In genomic region chr6:136806819-136807218, GRCm38 (mm10) we compare ENCODE assay signal across 10 mouse cellular contexts. TPM values are rescaled to one million over a fixed set of nuclear protein-coding genes. Genes with fewer than 3 reads are reported as not detected.
DNase-seq lines count a peak whose midpoint lies in the region; ATAC-seq and TF ChIP-seq lines count a peak whose summit lies in the region.
"Had no signal": no experiment of that assay in that cellular context is flagged by ENCODE, and none has a peak within 500 bp of the region (broad histone marks: within the 10 kb centered on the region; RNA-seq: fewer than 3 reads in every experiment).

No protein-coding gene starts in this region.

- H3K27me3 ChIP-seq in heart, embryonic 15.5 days = no peaks in the 10 kb centered on the region
- H3K27me3 ChIP-seq in embryonic facial prominence, embryonic 11.5 days (ENCODE audit: control insufficient read depth, insufficient read depth, low read length) = no peaks in the 10 kb centered on the region
- H3K27me3 ChIP-seq in limb, embryonic 14.5 days (ENCODE audit: control insufficient read depth, insufficient read depth, low read length) = no peaks in the 10 kb centered on the region
- H3K27me3 ChIP-seq: CH12.LX; forebrain, embryonic 12.5 days had no signal

- no peak overlapping the region for H3K4me3 ChIP-seq in heart, embryonic 15.5 days
- H3K4me3 ChIP-seq in embryonic facial prominence, embryonic 11.5 days (ENCODE audit: low read depth, low read length) = no peak overlapping the region
- no peak overlapping the region; the same call in 1 of the 2 replicates for H3K4me3 ChIP-seq in limb, embryonic 14.5 days (replicated peaks; ENCODE audit: low read length)

- no peak for ATAC-seq in heart, embryonic 15.5 days (replicated peaks; ENCODE audit: insufficient number of reproducible peaks, insufficient read depth, low FRiP score, low read depth)
- ATAC-seq in embryonic facial prominence, embryonic 11.5 days (replicated peaks; ENCODE audit: insufficient number of reproducible peaks, low FRiP score, low TSS enrichment, low read depth) = no peak
- ATAC-seq in limb, embryonic 14.5 days (ENCODE audit: low FRiP score, low read depth) = no peak

- no peak for DNase-seq in heart, postnatal 4 days
- DNase-seq in embryonic facial prominence, embryonic 11.5 days (ENCODE audit: low spot score) = no peak
- DNase-seq in limb, embryonic 14.5 days (ENCODE audit: low spot score) = no peak
- DNase-seq in lung, postnatal 10 days = peak; percentile 57
- no peak for DNase-seq in adrenal gland, adult 8-10 months
- no peak for DNase-seq in right cerebral cortex, postnatal 36 days (ENCODE audit: low spot score in 2 of 2)
- DNase-seq in ovary, postnatal 36 days (ENCODE audit: low spot score) = no peak

- peak overlapping the region; percentile 94; the same call in 1 of the 2 replicates for H3K4me2 ChIP-seq in heart, embryonic 15.5 days
- no peak overlapping the region for H3K4me2 ChIP-seq in embryonic facial prominence, embryonic 11.5 days (ENCODE audit: low read depth, low read length)
- peak overlapping the region; percentile 50; the same call in 1 of the 2 replicates for H3K4me2 ChIP-seq in limb, embryonic 14.5 days (replicated peaks; ENCODE audit: low read depth, low read length, severe bottlenecking)

- no peak overlapping the region for H3K9ac ChIP-seq in heart, embryonic 15.5 days
- H3K9ac ChIP-seq in embryonic facial prominence, embryonic 11.5 days (replicated peaks; ENCODE audit: low read length) = peak overlapping the region; percentile 52; the same call in 1 of the 2 replicates
- no peak overlapping the region for H3K9ac ChIP-seq in limb, embryonic 14.5 days (ENCODE audit: low read depth, low read length, severe bottlenecking)

- peaks cover 33% of the 10 kb centered on the region for H3K4me1 ChIP-seq in heart, embryonic 15.5 days (replicated peaks)
- no peaks in the 10 kb centered on the region for H3K4me1 ChIP-seq in embryonic facial prominence, embryonic 11.5 days (ENCODE audit: control insufficient read depth, insufficient read depth, low read length)
- peaks cover 21% of the 10 kb centered on the region for H3K4me1 ChIP-seq in limb, embryonic 14.5 days (ENCODE audit: control insufficient read depth, insufficient read depth, low read length)

- H3K27ac ChIP-seq in heart, embryonic 15.5 days = no peak overlapping the region
- H3K27ac ChIP-seq in embryonic facial prominence, embryonic 11.5 days (replicated peaks; ENCODE audit: low read depth, low read length) = no peak overlapping the region
- H3K27ac ChIP-seq in limb, embryonic 14.5 days (replicated peaks; ENCODE audit: low read depth, low read length) = 0 out of 2 replicates have a peak overlapping the region, but pooled peaks have one; percentile 21

- no peaks in the 10 kb centered on the region for H3K9me3 ChIP-seq in heart, embryonic 15.5 days (replicated peaks)
- H3K9me3 ChIP-seq in embryonic facial prominence, embryonic 11.5 days (replicated peaks; ENCODE audit: control insufficient read depth, low read length) = no peaks in the 10 kb centered on the region
- H3K9me3 ChIP-seq in limb, embryonic 14.5 days (ENCODE audit: control insufficient read depth, low read length) = no peaks in the 10 kb centered on the region
- H3K9me3 ChIP-seq: forebrain, embryonic 12.5 days had no signal

- no peaks in the 10 kb centered on the region for H3K36me3 ChIP-seq in heart, embryonic 15.5 days
- H3K36me3 ChIP-seq in embryonic facial prominence, embryonic 11.5 days (replicated peaks; ENCODE audit: control insufficient read depth, insufficient read depth, low read depth, low read length) = no peaks in the 10 kb centered on the region
- peaks cover under 1% of the 10 kb centered on the region; the same call in 1 of the 2 replicates for H3K36me3 ChIP-seq in limb, embryonic 14.5 days (ENCODE audit: control insufficient read depth, insufficient read depth, low read length)

- 71% methylated on average over 5 of the region's 5 CpGs for WGBS in heart, embryonic 15.5 days
- WGBS in embryonic facial prominence, embryonic 11.5 days = 61% methylated on average over 5 of the region's 5 CpGs
- 68% methylated on average over 5 of the region's 5 CpGs for WGBS in limb, embryonic 14.5 days

- no peak for TF ChIP-seq POLR2A in limb, embryonic 14.5 days (IDR thresholded peaks at IDR 0.05; ENCODE audit: borderline replicate concordance, extremely low read depth, insufficient read depth, insufficient read length)

RNA-seq across cellular contexts. Expression of gene H2afj, which starts 1.2 kb away (rescaled TPM):
- 75.6 and 76.8 TPM in 2 replicates for polyA plus RNA-seq in heart, embryonic 15.5 days (2015; fragmentation: Nextera tagmentation; extraction: Ambion mirVana)
- total RNA-seq in heart, postnatal 4 days (2021) = 10 to 100 TPM; 28.1 to 33.6 TPM
- polyA plus RNA-seq in embryonic facial prominence, embryonic 11.5 days (2014; fragmentation: Nextera tagmentation; extraction: Ambion mirVana) = 87.8 and 89.1 TPM in 2 replicates
- polyA plus RNA-seq in limb, embryonic 14.5 days (2012; rRNA removed) = 82.9 and 88.8 TPM in 2 replicates
- polyA plus RNA-seq in limb, embryonic 14.5 days (2014; fragmentation: Nextera tagmentation; extraction: Ambion mirVana) = 105 and 114 TPM in 2 replicates
- total RNA-seq in adrenal gland, adult 8-10 months (2022) = 100 to 1,000 TPM in 3 of 4 experiments, 10 to 100 TPM in 1; 81.8 to 292 (median 145) TPM

RNA-seq across cellular contexts. Expression of gene Hist4h4, which starts 2.6 kb away (rescaled TPM):
- 0.21 and 0.25 TPM in 2 replicates for polyA plus RNA-seq in heart, embryonic 15.5 days (2015; fragmentation: Nextera tagmentation; extraction: Ambion mirVana)
- total RNA-seq in heart, postnatal 4 days (2021) = 10 to 100 TPM; 32.8 to 34.4 TPM
- polyA plus RNA-seq in embryonic facial prominence, embryonic 11.5 days (2014; fragmentation: Nextera tagmentation; extraction: Ambion mirVana) = 0.46 and 0.56 TPM in 2 replicates
- 1.2 and 1.6 TPM in 2 replicates for polyA plus RNA-seq in limb, embryonic 14.5 days (2012; rRNA removed)
- polyA plus RNA-seq in limb, embryonic 14.5 days (2014; fragmentation: Nextera tagmentation; extraction: Ambion mirVana) = 1.1 TPM in 2 replicates
- 10 to 100 TPM; 11.5 to 15.1 (median 12.4) TPM for total RNA-seq in adrenal gland, adult 8-10 months (2022)

RNA-seq across cellular contexts. Expression of gene BC049715, which starts 20.6 kb away (rescaled TPM):
- 1.3 and 1.9 TPM in 2 replicates for polyA plus RNA-seq in heart, embryonic 15.5 days (2015; fragmentation: Nextera tagmentation; extraction: Ambion mirVana)
- 1 to 10 TPM; 2.1 to 2.5 TPM for total RNA-seq in heart, postnatal 4 days (2021)
- 0.96 and 1.1 TPM in 2 replicates for polyA plus RNA-seq in embryonic facial prominence, embryonic 11.5 days (2014; fragmentation: Nextera tagmentation; extraction: Ambion mirVana)
- polyA plus RNA-seq in limb, embryonic 14.5 days (2012; rRNA removed) = 0.73 and 1.7 TPM in 2 replicates
- 1.3 and 1.9 TPM in 2 replicates for polyA plus RNA-seq in limb, embryonic 14.5 days (2014; fragmentation: Nextera tagmentation; extraction: Ambion mirVana)
- 1 to 10 TPM in 1 of 4 experiments, under 1 TPM in 3; 0.51 to 1.3 (median 0.97) TPM for total RNA-seq in adrenal gland, adult 8-10 months (2022)

RNA-seq across cellular contexts. Expression of gene Wbp11, which starts 21.2 kb away (rescaled TPM):
- polyA plus RNA-seq in heart, embryonic 15.5 days (2015; fragmentation: Nextera tagmentation; extraction: Ambion mirVana) = 60.4 and 66.9 TPM in 2 replicates
- 10 to 100 TPM; 89.9 to 90.8 TPM for total RNA-seq in heart, postnatal 4 days (2021)
- polyA plus RNA-seq in embryonic facial prominence, embryonic 11.5 days (2014; fragmentation: Nextera tagmentation; extraction: Ambion mirVana) = 140 and 146 TPM in 2 replicates
- polyA plus RNA-seq in limb, embryonic 14.5 days (2012; rRNA removed) = 87.0 and 96.5 TPM in 2 replicates
- 100 and 110 TPM in 2 replicates for polyA plus RNA-seq in limb, embryonic 14.5 days (2014; fragmentation: Nextera tagmentation; extraction: Ambion mirVana)
- 100 to 1,000 TPM in 1 of 4 experiments, 10 to 100 TPM in 3; 75.0 to 108 (median 79.2) TPM for total RNA-seq in adrenal gland, adult 8-10 months (2022)

RNA-seq across cellular contexts. Expression of gene Gucy2c, which starts 25.3 kb away (rescaled TPM):
- polyA plus RNA-seq in heart, embryonic 15.5 days (2015; fragmentation: Nextera tagmentation; extraction: Ambion mirVana) = 0.04 TPM in 1 of 2 replicates, not detected in the other
- not detected for total RNA-seq in heart, postnatal 4 days (2021)
- 0.14 and 0.29 TPM in 2 replicates for polyA plus RNA-seq in embryonic facial prominence, embryonic 11.5 days (2014; fragmentation: Nextera tagmentation; extraction: Ambion mirVana)
- 0.05 and 0.10 TPM in 2 replicates for polyA plus RNA-seq in limb, embryonic 14.5 days (2012; rRNA removed)
- 0.06 and 0.08 TPM in 2 replicates for polyA plus RNA-seq in limb, embryonic 14.5 days (2014; fragmentation: Nextera tagmentation; extraction: Ambion mirVana)
- under 1 TPM in 1 of 4 experiments, not detected in 3; 0.09 TPM for total RNA-seq in adrenal gland, adult 8-10 months (2022)
